Mouse (Mus musculus): ENCODE results near the gene Eva1a. TPM values are rescaled to one million over a fixed set of nuclear protein-coding genes. Genes with fewer than 3 reads are reported as not detected.

Gene Eva1a
- not detected in 2 replicates for total RNA-seq (2017)

- ATAC-seq (ENCODE audit: extremely low read depth, insufficient number of reproducible peaks, low FRiP score, poor library complexity, severe bottlenecking) = no peak
These were observed at the start of gene Eva1a for GRCm38 (mm10) chr6:82040834-82041487. Gene Eva1a, plus strand, starts transcription at chr6:82041043.

DNA sequence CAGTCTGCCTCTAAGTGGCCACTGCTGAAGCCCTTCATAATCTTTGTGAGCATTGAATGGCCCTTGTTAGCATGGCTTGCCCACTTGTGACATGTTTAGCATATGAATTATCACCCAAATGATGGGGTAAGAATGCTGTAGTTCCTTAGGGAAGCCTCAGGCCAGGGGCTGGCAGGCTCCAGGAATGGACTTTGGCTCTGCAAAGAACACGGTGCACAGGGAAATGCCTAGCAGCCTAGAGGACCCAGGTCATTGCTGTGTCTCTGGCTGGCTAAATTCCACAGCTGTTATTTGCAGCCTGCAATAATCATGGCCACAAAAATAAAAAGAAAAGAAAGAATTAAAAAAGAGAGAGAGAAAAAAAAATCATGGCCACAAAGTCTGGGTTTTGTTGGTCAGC, 28.5 kb upstream of the Eva1a start:
- no peak for ATAC-seq (ENCODE audit: extremely low read depth, insufficient number of reproducible peaks, low FRiP score, poor library complexity, severe bottlenecking)

GRCm38 (mm10) chr6:82021074-82021473, 19.8 kb upstream of the Eva1a start:
- no peak for ATAC-seq (ENCODE audit: extremely low read depth, insufficient number of reproducible peaks, low FRiP score, poor library complexity, severe bottlenecking)

DNA sequence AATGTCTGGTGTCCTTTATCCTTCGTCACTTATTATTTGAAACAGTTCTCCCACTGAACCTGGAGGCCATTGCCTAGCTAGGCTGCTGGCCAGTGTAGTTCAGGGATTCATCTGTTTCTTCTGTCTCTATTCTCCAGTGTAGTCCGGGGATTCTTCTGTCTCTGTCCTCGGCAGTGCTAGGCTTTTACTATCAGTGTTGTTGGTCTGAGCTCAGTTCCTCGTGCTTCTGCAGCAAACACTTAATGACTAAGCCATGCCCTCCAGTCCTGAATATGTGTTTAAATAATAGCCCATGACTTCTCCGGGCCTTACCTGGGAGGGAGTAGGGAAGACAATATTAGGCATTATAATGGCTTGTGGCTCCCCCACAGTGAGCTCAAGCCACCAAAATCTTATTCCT, 19.3 kb upstream of the Eva1a start:
- no peak for ATAC-seq (ENCODE audit: extremely low read depth, insufficient number of reproducible peaks, low FRiP score, poor library complexity, severe bottlenecking)

DNA sequence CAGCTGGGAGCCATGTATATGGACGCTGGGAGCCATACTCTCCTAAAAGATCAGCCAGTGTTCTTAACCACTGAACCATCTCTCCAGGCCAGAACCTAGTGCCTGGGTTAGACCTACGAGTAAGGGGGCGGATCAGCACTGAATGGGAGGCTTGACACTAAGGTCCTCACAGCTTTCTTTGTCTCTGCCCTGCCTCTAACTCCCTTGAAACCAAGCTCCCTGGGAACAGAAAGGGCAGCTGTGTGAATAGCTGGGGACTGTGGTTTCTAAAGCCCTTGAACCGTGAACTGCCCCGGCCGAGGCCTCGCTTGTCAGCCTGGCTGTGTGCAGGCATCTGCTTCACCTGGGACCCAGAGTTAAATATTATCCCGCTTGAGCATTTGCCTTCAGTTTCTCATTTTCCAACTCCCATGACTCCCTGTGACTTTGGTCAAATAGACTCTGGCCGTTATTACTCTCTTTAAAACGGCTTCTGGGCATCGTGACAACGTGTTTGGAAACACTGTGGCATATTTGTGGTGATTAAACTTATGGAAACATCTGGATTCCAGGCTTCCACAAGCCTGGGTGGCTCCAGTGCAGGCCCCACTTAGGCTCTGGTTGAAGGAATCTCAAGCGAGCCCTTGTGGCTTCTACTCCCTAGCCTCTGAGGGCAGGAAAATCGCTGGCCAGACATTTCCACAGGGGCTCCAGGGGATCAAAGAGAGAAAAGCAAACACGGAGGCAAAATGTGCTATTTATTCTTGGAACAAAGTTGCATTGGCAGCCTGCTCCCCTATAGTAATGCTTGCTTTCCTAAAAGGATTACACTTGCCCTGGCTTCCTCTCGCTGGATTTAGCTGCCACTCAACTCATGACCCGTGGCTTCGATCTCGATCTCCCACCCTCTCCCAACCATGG, 11.0 kb upstream of the Eva1a start:
- ATAC-seq (ENCODE audit: extremely low read depth, insufficient number of reproducible peaks, low FRiP score, poor library complexity, severe bottlenecking) = no peak

DNA sequence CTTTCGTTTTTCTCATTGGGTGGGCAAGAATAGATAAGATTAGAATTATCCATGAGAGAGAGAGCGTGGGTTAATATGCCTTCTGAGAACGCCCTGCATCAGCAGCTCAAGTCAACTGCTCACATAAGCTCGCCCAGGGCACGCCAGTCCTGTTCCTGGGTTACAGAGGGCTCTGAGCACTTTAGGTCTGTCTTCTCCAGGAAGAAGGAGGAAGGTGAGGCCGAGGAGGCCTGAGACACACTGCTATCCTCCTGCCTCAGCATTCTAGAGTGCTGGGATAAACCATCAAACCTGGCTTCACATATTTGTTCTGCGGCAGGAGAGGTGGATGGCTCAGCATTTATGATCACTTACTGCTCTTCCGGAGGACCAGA, 10.3 kb upstream of the Eva1a start:
- ATAC-seq (ENCODE audit: extremely low read depth, insufficient number of reproducible peaks, low FRiP score, poor library complexity, severe bottlenecking) = no peak

DNA sequence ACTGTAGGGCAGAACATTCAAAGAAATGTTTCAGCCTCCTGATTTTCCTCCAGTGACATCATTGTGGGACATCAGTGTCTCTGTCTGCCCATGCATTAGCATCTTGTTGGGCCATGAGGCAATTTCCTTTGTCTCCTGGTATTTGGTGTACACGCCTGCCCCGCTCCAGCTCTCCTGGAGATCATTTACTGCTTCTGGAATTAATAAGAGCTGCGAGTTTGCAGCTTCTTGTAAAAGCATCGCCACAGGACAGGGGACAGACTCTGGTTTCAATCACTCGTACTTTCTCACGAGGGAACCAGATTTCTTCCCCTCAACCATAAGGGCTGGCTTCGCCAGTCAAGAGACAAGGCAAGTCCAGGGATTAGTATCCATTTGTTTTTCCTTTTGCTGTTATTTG, 3.6 kb upstream of the Eva1a start:
- no peak for ATAC-seq (ENCODE audit: extremely low read depth, insufficient number of reproducible peaks, low FRiP score, poor library complexity, severe bottlenecking)

DNA sequence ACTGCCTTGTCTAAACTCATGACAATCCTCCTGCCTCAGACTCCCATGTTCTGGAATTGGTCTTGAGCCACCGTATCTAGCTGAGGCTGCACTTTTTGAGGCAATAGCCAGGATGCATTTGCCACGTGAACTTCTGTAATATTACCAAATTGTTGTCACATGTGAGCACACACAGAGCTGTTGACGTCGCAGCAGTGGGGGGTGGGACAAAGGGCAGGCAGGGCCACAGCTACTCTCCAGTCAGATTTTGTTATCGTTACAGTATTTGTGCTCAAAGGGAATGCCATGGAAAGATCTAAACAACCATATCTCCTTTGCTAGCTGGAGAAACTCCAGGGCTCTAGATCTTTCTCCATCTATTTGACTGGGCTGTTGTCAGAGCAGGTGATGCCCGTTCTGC, 1.6 kb upstream of the Eva1a start:
- ATAC-seq (ENCODE audit: extremely low read depth, insufficient number of reproducible peaks, low FRiP score, poor library complexity, severe bottlenecking) = no peak

GRCm38 (mm10) chr6:82039968-82040367, 875 bp upstream of the Eva1a start:
- ATAC-seq (ENCODE audit: extremely low read depth, insufficient number of reproducible peaks, low FRiP score, poor library complexity, severe bottlenecking) = no peak

- ATAC-seq (ENCODE audit: extremely low read depth, insufficient number of reproducible peaks, low FRiP score, poor library complexity, severe bottlenecking) = no peak
These were observed 849 bp downstream of the Eva1a start for GRCm38 (mm10) chr6:82041488-82042295.

- no peak for ATAC-seq (ENCODE audit: extremely low read depth, insufficient number of reproducible peaks, low FRiP score, poor library complexity, severe bottlenecking)
These were observed 1.7 kb downstream of the Eva1a start for GRCm38 (mm10) chr6:82042296-82043125.

- ATAC-seq (ENCODE audit: extremely low read depth, insufficient number of reproducible peaks, low FRiP score, poor library complexity, severe bottlenecking) = no peak
These were observed 2.8 kb downstream of the Eva1a start for GRCm38 (mm10) chr6:82043634-82044033.

GRCm38 (mm10) chr6:82044509-82044908, 3.7 kb downstream of the Eva1a start:
- no peak for ATAC-seq (ENCODE audit: extremely low read depth, insufficient number of reproducible peaks, low FRiP score, poor library complexity, severe bottlenecking)

GRCm38 (mm10) chr6:82047977-82048376, 7.1 kb downstream of the Eva1a start:
- ATAC-seq (ENCODE audit: extremely low read depth, insufficient number of reproducible peaks, low FRiP score, poor library complexity, severe bottlenecking) = no peak

- ATAC-seq (ENCODE audit: extremely low read depth, insufficient number of reproducible peaks, low FRiP score, poor library complexity, severe bottlenecking) = no peak
These were observed 9.4 kb downstream of the Eva1a start for GRCm38 (mm10) chr6:82050201-82050600.

- ATAC-seq (ENCODE audit: extremely low read depth, insufficient number of reproducible peaks, low FRiP score, poor library complexity, severe bottlenecking) = no peak
These were observed 10.7 kb downstream of the Eva1a start for GRCm38 (mm10) chr6:82051569-82051968.

GRCm38 (mm10) chr6:82052047-82052725, 11.3 kb downstream of the Eva1a start:
- no peak for ATAC-seq (ENCODE audit: extremely low read depth, insufficient number of reproducible peaks, low FRiP score, poor library complexity, severe bottlenecking)

- ATAC-seq (ENCODE audit: extremely low read depth, insufficient number of reproducible peaks, low FRiP score, poor library complexity, severe bottlenecking) = no peak
These were observed 11.9 kb downstream of the Eva1a start for GRCm38 (mm10) chr6:82052726-82053118.
